Mouse (Mus musculus) lung, postnatal 0 days (tissue): ENCODE measurements around the gene Dpp9.

ENCODE experiments used
- CTCF ChIP-seq: IDR thresholded peaks from 2 replicates; pipeline ENCODE4 v1.5.1; 2016; ENCODE audit warnings: antibody characterized with exemption, mild to moderate bottlenecking
- EP300 ChIP-seq: IDR thresholded peaks from 2 replicates; pipeline ENCODE4 v1.6.1; 2016; ENCODE audit warnings: antibody characterized with exemption, mild to moderate bottlenecking, control low read depth

DNA sequence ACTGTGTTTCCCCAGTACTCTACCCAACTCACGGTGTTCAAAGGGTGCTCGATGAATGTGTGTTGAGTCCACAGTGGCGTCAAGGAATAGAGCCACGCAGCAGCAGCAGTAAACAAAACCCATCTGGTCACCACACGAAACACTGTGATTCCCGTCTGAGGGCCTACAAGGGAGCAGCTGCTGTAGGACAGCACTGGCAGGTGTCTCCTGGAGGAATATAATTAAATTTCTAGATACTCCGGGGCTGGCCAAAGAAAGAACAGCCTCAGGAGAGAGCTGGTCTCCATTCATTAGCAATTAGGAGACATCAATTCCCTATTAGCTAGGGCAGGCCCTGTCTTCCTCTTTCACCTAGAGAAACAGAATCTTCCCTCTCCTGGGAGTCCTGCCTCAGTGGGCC, 26.9 kb upstream of the Dpp9 start:
- no peak for TF ChIP-seq CTCF
- TF ChIP-seq EP300: no peak
